Mouse (Mus musculus): ENCODE measurements at regions not wholly inside any gene's neighbourhood (a gene's known extent, or its start where the extent isn't known, plus 50 kb on each side); places are given as distances from the start of the nearest gene placed in this dataset.

- no peak for DNase-seq
Measured at GRCm38 (mm10) chr1:61137210-61137885, 159.6 kb downstream of the Icos start.

- no peak for DNase-seq
Measured at GRCm38 (mm10) chr1:61137954-61138353, 160.2 kb downstream of the Icos start.

GRCm38 (mm10) chr1:61139291-61139983 lies 161.7 kb downstream of the Icos start:
- no peak for DNase-seq

- DNase-seq, result no peak
Measured at GRCm38 (mm10) chr1:61139984-61140648, 162.4 kb downstream of the Icos start.

- DNase-seq, result no peak
Measured at GRCm38 (mm10) chr1:61140870-61141591, 163.3 kb downstream of the Icos start.

GRCm38 (mm10) chr1:61141592-61141930 lies 163.8 kb downstream of the Icos start:
- no peak for DNase-seq

GRCm38 (mm10) chr1:61141952-61142351 lies 164.2 kb downstream of the Icos start:
- no peak for DNase-seq

- DNase-seq, result no peak
Measured at GRCm38 (mm10) chr1:61143030-61143753, 165.5 kb downstream of the Icos start.

- no peak for DNase-seq
Measured at GRCm38 (mm10) chr1:61143754-61144066, 166.0 kb downstream of the Icos start.

GRCm38 (mm10) chr1:61145013-61145412 lies 167.3 kb downstream of the Icos start:
- DNase-seq, result no peak

- DNase-seq, result no peak
Measured at GRCm38 (mm10) chr1:61145572-61145971, 167.8 kb downstream of the Icos start.

GRCm38 (mm10) chr1:61146222-61146723 lies 168.5 kb downstream of the Icos start:
- no peak for DNase-seq

GRCm38 (mm10) chr1:61151742-61152141 lies 174.0 kb downstream of the Icos start:
- no peak for DNase-seq

- no peak for DNase-seq
Measured at GRCm38 (mm10) chr1:61152157-61152556, 174.4 kb downstream of the Icos start.

- DNase-seq, result no peak
Measured at GRCm38 (mm10) chr1:61154216-61154615, 176.5 kb downstream of the Icos start.

- DNase-seq, result no peak
Measured at GRCm38 (mm10) chr1:61157271-61157670, 179.5 kb downstream of the Icos start.

GRCm38 (mm10) chr1:61160505-61160904 lies 182.8 kb downstream of the Icos start:
- no peak for DNase-seq

- no peak for DNase-seq
Measured at GRCm38 (mm10) chr1:61164271-61164670, 186.5 kb downstream of the Icos start.

- no peak for DNase-seq
Measured at GRCm38 (mm10) chr1:61171941-61172340, 194.2 kb downstream of the Icos start.

- DNase-seq, result no peak
Measured at GRCm38 (mm10) chr1:61172946-61173345, 195.2 kb downstream of the Icos start.

- no peak for DNase-seq
Measured at GRCm38 (mm10) chr1:61175239-61175638, 197.5 kb downstream of the Icos start.

GRCm38 (mm10) chr1:61179461-61179860 lies 201.7 kb downstream of the Icos start:
- DNase-seq, result no peak
